Mouse (Mus musculus): ENCODE results near the gene Tmem132c.

DNA sequence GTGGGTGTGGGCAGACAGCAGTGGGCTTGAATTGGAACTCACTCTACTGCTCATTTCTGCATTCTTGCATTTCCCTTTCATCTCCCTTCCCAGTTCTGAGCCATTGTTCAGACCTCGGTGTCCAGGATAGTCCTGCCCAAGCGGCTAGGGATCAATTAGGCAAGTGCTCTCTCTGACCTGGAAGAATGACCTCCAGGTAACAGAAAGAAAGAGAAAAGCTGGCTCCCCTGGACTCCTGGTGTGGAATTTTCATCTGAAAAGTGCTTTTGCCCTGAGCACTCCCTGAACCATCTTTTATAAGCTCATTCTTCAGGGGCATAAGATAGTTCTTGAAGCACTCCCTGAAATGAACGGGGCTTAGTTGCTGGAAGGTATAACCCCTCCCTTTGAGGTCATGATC lies 228.7 kb downstream of the Tmem132c start:
- no peak for TF ChIP-seq POLR2A (IDR thresholded peaks at IDR 0.05; ENCODE audit: extremely low read depth, insufficient read depth, low read length)
- no peak for TF ChIP-seq CTCF (IDR thresholded peaks at IDR 0.05; ENCODE audit: low read depth, low read length)
